Mouse (Mus musculus) ES-E14 (cell line): ENCODE measurements at regions not wholly inside any gene's neighbourhood (a gene's known extent, or its start where the extent isn't known, plus 50 kb on each side); places are given as distances from the start of the nearest gene placed in this dataset.

ENCODE experiments used
- HCFC1 ChIP-seq: IDR thresholded peaks from 2 replicates; pipeline ENCODE4 v1.6.1; 2012; ENCODE audit warnings: low read length, inconsistent platforms, borderline replicate concordance; ENCODE audit not compliant: insufficient read depth
- MAFK ChIP-seq: IDR thresholded peaks from 2 replicates; pipeline ENCODE4 v1.6.1; 2014; ENCODE audit warnings: mild to moderate bottlenecking, low read depth, low read length, inconsistent platforms; ENCODE audit not compliant: insufficient read depth
- ZNF384 ChIP-seq: IDR thresholded peaks from 2 replicates; pipeline ENCODE4 v1.6.1; 2012; ENCODE audit warnings: low read depth, low read length, inconsistent platforms

GRCm38 (mm10) chr8:44779212-44779611, 156.0 kb upstream of the Fat1 start:
- no peak for TF ChIP-seq ZNF384
- no peak for TF ChIP-seq HCFC1
- TF ChIP-seq MAFK, result no peak
